Mouse (Mus musculus) small intestine, adult 2 months (tissue): ENCODE results near the gene Aatk. TPM values are rescaled to one million over a fixed set of nuclear protein-coding genes. Genes with fewer than 3 reads are reported as not detected.

Experiments
- H3K27ac ChIP-seq: fragments of 200-500 bp; 2 replicates; pipeline ENCODE4 v1.5.1; 2012; ENCODE audit warnings: low read depth, low read length, control low read depth, inconsistent platforms; ENCODE audit not compliant: insufficient read depth
- H3K27me3 ChIP-seq: fragments of 200-500 bp; 2 replicates; pipeline ENCODE4 v1.6.1; 2012; ENCODE audit warnings: mild to moderate bottlenecking, moderate library complexity, low read length, inconsistent platforms; ENCODE audit not compliant: control insufficient read depth, insufficient read depth
- H3K36me3 ChIP-seq: fragments of 200-500 bp; 2 replicates; pipeline ENCODE4 v1.6.1; 2012; ENCODE audit warnings: mild to moderate bottlenecking, low read length, control low read depth, inconsistent platforms; ENCODE audit not compliant: control insufficient read depth, insufficient read depth
- H3K4me1 ChIP-seq: fragments of 200-500 bp; 2 replicates; pipeline ENCODE4 v1.6.1; 2012; ENCODE audit warnings: low read length, inconsistent platforms, mixed read lengths; ENCODE audit not compliant: control insufficient read depth, insufficient read depth, insufficient read length
- H3K4me3 ChIP-seq: fragments of 200-500 bp; 2 replicates; pipeline ENCODE4 v1.5.1; 2012; ENCODE audit warnings: low read depth, mild to moderate bottlenecking, control low read depth, inconsistent platforms, low read length, moderate library complexity
- CTCF ChIP-seq: fragments of 200-500 bp; IDR thresholded peaks from 2 replicates; pipeline ENCODE4 v1.5.1; 2012; ENCODE audit warnings: low read depth, mild to moderate bottlenecking, control low read depth, inconsistent platforms, low read length, moderate library complexity, mixed read lengths; ENCODE audit not compliant: insufficient replicate concordance, insufficient read length; ENCODE audit errors: extremely low read depth
- POLR2A ChIP-seq: fragments of 200-500 bp; IDR thresholded peaks from 2 replicates; pipeline ENCODE4 v1.6.1; 2012; ENCODE audit warnings: low read depth, mild to moderate bottlenecking, control low read depth, inconsistent platforms, low read length, moderate library complexity
- WGBS: fragments of 180-500 bp; shearing (Covaris S2); methylation state at CpG from one replicate; pipeline ENCODE4 v1.1.7; 2018; 5-methylcytosine and 5-hydroxymethylcytosine counted together
- polyA plus RNA-seq: library from polyadenylated mRNA; depleted of rRNA; stranded (reverse); fragments of >200 nt; gene quantifications from 2 replicates; pipeline ENCODE4 v1.2.3, GENCODE M21; 2012

Gene Aatk
- polyA plus RNA-seq, 1 experiment, result 6.0 TPM

DNA sequence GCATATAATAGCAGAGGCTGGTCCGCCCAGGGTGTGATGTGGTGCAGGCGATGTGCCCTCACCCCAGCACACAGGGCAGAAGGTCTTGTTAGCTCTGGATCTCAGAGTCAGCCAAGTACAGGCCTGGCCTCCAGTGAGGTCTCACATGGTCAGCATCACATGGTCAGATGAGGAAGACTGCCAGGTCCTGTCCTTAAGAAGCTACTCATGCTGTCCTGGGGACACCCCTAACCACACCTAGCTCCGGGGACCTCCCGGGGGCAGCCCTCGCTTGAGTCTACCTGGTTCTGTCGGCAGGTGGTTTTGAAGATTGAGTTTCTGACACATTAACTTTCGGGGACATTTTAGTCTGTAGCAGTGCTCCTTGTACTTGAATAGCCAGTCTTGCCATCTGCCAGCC is 58.6 kb downstream of the Aatk start:
- no peak for TF ChIP-seq POLR2A
- no peak for TF ChIP-seq CTCF
- Histone ChIP-seq H3K27me3 (no peaks in the 10 kb centered on the region), H3K4me3 (no peak overlapping the region), H3K27ac (no peak overlapping the region), H3K36me3 (no peaks in the 10 kb centered on the region), H3K4me1 (peaks cover 4% of the 10 kb centered on the region)
- WGBS, result 80% methylated on average over 7 of the region's 7 CpGs

DNA sequence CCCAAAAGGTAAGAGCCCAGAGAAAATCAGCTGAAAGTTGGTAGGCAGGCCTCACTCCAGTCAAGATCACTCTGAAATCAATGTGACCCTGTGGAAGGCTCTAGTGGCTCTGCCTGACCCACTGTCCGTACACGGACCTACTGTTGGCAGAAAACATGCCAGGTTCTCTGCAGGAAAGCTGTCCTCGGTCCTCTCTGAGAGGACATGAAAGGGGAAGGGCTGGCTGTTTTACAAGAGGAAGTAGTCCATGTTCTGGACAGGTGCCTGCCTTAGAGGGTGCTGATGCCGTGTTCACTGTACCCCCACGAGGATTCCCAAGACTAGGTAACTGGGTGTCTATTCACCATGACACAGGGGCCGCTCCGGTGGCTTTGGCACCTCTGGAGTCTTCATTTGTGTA is 59.1 kb downstream of the Aatk start:
- TF ChIP-seq CTCF (no peak), POLR2A (no peak)
- no peaks in the 10 kb centered on the region for H3K36me3 ChIP-seq
- no peaks in the 10 kb centered on the region for H3K27me3 ChIP-seq
- no peak overlapping the region for H3K27ac ChIP-seq
- H3K4me1 ChIP-seq, result peaks cover 4% of the 10 kb centered on the region
- 38% methylated on average over 7 of the region's 7 CpGs for WGBS
- no peak overlapping the region for H3K4me3 ChIP-seq

DNA sequence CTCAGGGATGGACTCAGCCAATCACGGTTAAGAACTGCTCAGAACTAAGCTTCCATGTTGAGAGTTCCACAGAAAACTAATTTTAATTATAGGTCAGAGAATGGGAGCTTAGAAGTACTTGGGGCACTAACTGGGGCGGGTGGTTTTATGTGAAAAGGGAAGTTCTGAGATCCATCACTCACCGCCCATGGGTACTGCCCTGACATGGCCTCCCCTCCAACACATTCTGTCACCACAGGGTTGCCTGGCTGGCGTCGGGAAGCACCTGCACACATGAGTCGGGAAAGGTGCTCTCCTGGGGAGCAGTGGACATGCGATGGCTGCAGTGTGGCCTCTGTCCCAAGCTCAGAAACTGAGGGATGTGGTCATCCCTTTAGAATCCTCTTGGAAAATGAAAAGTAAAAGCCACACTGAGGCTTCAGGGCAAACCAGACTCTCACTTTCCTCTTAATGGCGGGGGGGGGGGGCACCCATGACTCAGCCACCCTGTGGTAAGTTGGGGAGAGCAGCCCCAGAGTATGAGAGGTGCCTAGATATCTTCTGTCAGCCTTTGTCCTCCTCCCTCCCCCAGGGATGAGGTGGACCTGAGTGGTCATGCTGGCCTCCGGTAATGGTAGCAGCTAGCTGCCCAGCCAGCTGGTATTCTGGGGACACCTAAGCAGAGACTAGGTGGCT is 60.1 kb downstream of the Aatk start:
- H3K4me1 ChIP-seq, result peaks cover 4% of the 10 kb centered on the region
- 90% methylated on average over 9 of the region's 9 CpGs for WGBS
- H3K27me3 ChIP-seq, result no peaks in the 10 kb centered on the region
- TF ChIP-seq POLR2A (no peak), CTCF (no peak)
- H3K27ac ChIP-seq, result no peak overlapping the region
- no peaks in the 10 kb centered on the region for H3K36me3 ChIP-seq
- H3K4me3 ChIP-seq, result no peak overlapping the region

DNA sequence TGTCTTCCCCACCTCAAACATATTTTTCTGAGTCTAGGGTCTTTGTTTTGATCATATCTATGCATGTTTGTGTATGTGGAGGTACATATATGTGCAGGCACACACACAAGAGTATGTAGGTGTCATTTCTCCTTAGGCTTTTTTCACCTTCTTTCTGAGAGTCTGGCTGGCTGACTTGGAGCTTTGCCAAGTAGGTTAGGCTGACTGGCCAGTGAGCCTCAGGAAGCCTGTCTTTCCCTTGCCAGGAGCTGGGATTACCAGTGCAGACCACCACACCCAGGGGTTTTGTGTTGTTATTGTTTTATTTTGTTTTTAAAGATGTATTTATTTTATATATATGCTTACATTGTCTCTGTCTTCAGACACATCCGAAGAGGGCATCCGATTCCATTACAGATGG is 63.8 kb downstream of the Aatk start:
- Histone ChIP-seq H3K4me1 (peaks cover 4% of the 10 kb centered on the region), H3K27me3 (no peaks in the 10 kb centered on the region), H3K36me3 (0 out of 2 replicates have a peak, but pooled peaks cover 3% of the 10 kb centered on the region), H3K27ac (no peak overlapping the region), H3K4me3 (no peak overlapping the region)
- TF ChIP-seq POLR2A (no peak), CTCF (no peak)
- 96% methylated on average over 2 of the region's 2 CpGs for WGBS

DNA sequence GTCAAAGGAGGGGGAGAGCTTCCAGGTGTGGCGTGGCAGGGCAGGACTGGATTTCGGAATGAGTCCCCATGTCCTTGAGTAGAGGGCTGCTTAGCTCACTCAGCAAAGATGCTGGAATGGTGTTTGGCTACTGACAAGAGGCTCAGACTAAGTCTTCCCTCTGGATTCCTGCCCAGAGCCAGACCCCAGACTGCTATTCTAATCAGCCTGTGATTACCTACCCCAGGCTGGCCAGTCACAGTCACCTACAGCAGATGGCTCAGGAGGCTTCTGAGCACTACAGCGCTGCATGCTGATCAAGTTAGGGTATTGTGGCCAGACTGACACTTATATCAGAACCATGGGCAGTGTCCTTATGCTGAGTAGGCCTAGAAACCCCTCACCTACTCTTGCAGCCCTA is 64.7 kb downstream of the Aatk start:
- Histone ChIP-seq H3K36me3 (0 out of 2 replicates have a peak, but pooled peaks cover 3% of the 10 kb centered on the region), H3K4me1 (peaks cover 4% of the 10 kb centered on the region), H3K27me3 (no peaks in the 10 kb centered on the region), H3K27ac (no peak overlapping the region), H3K4me3 (no peak overlapping the region)
- TF ChIP-seq CTCF (no peak), POLR2A (no peak)
- WGBS, result 96% methylated on average over 3 of the region's 3 CpGs

DNA sequence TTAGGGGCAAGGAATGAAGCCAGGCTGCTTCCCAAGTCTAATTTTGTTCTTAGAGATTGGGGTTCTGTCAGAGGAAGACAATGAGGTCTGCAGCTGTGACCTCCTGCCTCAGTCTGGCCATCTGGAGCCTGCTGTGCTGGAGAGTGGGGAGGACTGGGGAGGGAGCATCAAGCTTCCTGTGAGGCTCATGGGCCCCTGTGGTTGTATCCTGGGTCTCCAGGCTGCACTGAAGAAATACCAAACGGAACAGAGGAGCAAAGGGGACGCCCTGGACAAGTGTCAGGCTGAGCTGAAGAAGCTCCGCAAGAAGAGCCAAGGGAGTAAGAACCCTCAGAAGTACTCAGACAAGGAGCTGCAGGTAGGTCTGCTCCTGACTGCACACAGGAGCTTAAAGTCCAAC is 65.2 kb downstream of the Aatk start:
- no peak overlapping the region for H3K4me3 ChIP-seq
- H3K27me3 ChIP-seq, result no peaks in the 10 kb centered on the region
- no peak overlapping the region for H3K27ac ChIP-seq
- 0 out of 2 replicates have a peak, but pooled peaks cover 3% of the 10 kb centered on the region for H3K36me3 ChIP-seq
- TF ChIP-seq CTCF (no peak), POLR2A (no peak)
- WGBS, result 89% methylated on average over 3 of the region's 3 CpGs
- H3K4me1 ChIP-seq, result peaks cover 4% of the 10 kb centered on the region

DNA sequence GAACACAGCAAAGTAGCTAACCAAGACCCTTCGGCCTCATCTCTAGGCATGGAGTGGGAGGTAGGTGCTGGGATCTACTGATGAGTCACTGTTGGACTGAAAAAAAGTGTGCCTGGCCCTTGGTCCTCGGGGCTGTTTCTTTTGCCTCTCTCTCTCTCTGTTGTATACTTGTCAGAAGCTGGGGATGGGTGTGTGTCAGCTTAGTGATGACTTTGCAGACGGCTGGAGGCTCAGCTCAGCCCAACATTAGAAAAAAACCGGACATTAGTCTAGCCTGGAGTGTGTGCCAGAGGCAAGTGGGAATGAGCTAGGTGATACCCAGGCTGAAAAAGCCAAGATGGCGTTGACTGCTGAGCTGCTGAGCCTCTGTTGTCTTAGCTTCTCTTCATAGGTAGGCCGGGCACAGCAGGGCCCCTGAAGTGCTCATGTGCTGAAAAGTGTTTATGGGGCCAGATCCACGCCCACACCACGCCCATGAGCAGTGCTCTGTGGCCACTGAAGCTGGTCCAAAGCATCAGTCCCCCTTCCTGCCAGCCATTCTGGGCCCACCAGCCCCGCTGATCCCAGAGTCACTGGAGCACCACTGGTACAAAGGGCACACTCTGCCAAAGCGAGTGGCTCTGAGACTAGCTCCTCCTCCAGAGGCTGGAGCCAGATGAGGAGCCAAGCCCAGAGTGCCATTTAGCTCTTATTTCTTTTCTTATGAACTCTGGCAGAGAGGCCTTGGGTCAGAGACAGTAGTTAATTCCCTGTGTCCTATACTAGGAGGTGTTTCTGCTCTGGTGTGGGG is 67.2 kb downstream of the Aatk start:
- H3K27me3 ChIP-seq, result no peaks in the 10 kb centered on the region
- no peak overlapping the region for H3K4me3 ChIP-seq
- WGBS, result 47% methylated on average over 10 of the region's 10 CpGs
- H3K27ac ChIP-seq, result no peak overlapping the region
- TF ChIP-seq POLR2A, result no peak
- TF ChIP-seq CTCF, result no peak
- 0 out of 2 replicates have a peak, but pooled peaks cover 3% of the 10 kb centered on the region for H3K36me3 ChIP-seq
- H3K4me1 ChIP-seq, result peaks cover 9% of the 10 kb centered on the region
